Mouse (Mus musculus): Measurements from ENCODE around the gene Cox4i1. TPM values are rescaled to one million over a fixed set of nuclear protein-coding genes. Genes with fewer than 3 reads are reported as not detected.

Cox4i1 gene
- 1,000 to 10,000 TPM; 1,217 to 1,292 TPM for polyA plus RNA-seq (2017; shearing (Covaris generic))

DNA sequence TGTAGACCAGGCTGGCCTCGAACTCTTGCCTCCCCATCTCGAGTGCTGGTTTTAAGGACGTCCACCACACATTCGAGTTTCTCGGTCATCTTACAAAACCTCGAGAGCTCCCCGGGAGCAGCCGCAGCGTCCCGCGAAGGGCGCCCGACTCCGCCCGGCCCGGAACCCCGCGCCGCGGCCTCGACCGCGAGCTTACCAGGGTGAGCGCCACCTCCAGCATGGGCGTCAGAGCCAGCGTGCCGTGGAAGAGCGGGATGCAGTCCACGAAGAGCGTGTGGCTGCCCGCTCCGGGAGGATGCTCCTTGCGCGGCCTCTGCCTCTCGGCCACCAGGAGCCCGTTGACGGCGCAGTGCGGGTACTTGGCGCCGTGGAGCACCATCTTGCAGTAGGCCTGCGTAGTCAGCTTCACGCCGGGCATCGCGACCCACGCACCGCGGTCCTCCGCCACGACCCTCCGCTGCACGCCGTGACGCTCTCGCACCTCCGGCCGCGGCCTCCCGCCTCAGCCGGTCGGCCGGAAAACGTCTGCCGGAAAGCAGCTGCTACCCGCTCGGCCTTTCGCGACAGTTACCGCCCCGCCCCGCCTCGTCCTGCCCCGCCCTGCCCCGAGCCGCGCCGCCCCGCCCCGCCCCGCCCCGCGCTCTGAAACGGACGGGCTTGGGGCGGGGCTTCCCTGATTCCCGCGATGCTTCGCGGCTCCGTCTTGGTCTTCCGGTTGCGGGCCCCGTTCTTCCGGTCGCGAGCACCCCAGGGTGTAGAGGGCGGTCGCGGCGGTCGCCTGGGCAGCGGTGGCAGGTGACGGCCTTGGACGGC, at the start of gene Cox4i1, which contains the start of gene Gm27021:
Cox4i1 (plus strand) TSS at position 662 of the 813 bp plus-strand sequence.
Gm27021 (minus strand) TSS at position 519 of the 813 bp plus-strand sequence.
- peak; percentile 88 for ATAC-seq

DNA sequence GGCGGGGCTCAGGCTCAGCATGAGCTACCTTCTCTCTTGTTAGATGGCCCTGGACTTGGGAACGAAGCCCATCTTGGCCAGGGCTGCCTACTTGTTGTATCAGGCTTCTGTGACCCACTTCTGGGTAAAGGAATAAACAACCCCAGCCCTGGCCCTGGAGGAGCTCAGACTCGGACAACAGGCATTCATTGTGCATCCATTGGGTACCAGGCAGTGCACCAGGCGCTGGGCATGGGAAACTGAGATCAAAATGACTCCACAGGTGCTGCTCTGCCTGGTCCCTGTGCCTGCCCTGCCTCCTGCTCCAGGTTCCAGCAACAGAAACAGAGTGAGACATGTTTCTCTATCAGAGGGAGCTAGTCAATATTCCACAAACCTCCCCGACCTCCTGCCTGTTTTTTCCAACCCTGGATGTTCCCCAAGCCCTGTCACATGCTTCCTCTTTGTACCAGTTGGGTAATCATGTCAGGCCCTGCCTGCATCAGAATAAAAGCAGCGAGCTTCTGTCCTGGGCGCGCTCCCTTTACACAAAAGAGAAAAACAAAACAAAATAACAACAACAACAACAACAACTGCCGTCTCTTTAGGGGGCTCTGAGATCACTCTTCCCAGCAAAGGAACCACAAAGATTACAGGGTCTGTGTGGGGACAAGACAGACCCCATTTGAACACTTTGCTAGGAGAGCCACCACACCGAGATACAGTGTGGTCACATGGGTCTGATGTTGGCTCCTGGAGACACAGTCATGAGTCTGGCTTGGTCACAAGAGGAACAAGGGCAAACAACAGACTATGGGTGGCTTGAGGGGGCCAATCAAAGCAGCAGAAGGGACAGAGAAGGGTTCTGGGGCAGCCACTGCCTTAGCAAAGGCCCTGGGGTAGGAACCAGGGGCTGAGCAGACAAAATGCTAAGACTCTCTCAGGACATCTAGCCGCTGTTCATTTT, 48.5 kb upstream of the Cox4i1 start:
- no peak for ATAC-seq

- ATAC-seq = no peak
Measured at GRCm38 (mm10) chr8:120620441-120620840, 47.6 kb upstream of the Cox4i1 start.

DNA sequence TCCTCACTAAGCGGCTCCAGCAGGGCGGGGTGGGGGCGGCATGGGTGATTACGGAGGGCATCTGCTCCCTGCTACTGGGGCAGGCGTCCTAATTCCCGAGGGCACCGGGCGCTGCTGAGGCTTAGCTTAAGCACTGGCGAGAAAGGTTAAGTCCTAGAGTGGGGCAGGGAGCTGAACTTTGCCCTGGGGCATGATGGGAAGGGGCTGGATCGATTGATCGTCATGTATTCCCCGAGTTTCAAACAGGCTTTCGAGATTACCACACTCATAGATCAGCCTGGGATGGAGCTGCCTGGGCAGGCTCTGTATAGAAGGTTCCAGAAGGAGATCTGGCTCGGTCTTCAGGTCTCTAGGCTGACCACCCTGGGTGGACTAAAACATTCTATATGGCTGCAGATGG, 45.9 kb upstream of the Cox4i1 start:
- ATAC-seq = no peak

- ATAC-seq = no peak
Measured at GRCm38 (mm10) chr8:120623608-120624007, 44.4 kb upstream of the Cox4i1 start.

- ATAC-seq = no peak
Measured at GRCm38 (mm10) chr8:120626461-120626860, 41.6 kb upstream of the Cox4i1 start.

GRCm38 (mm10) chr8:120627298-120627697, 40.7 kb upstream of the Cox4i1 start:
- ATAC-seq = no peak

DNA sequence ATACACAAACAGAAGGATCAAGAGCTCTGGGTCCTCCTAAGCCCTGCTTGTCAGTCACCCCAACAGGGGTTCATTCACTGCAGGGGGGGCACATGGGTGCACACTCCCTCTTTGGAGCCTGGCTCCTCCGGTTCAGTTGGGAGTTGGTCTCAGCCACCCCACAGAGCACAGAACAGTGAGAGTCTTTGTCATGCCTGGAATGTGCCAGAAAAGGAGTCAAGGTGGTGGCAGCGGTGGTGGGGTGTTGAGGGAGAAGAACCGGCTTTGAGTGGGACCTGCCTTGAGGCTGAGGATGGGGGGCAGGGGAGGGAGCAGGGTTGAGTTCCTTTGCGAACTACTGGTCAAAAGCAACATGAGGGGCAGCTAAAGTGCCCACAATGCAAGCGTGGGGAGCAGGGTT, 38.0 kb upstream of the Cox4i1 start:
- ATAC-seq = no peak

GRCm38 (mm10) chr8:120630848-120631247, 37.2 kb upstream of the Cox4i1 start:
- ATAC-seq = no peak

DNA sequence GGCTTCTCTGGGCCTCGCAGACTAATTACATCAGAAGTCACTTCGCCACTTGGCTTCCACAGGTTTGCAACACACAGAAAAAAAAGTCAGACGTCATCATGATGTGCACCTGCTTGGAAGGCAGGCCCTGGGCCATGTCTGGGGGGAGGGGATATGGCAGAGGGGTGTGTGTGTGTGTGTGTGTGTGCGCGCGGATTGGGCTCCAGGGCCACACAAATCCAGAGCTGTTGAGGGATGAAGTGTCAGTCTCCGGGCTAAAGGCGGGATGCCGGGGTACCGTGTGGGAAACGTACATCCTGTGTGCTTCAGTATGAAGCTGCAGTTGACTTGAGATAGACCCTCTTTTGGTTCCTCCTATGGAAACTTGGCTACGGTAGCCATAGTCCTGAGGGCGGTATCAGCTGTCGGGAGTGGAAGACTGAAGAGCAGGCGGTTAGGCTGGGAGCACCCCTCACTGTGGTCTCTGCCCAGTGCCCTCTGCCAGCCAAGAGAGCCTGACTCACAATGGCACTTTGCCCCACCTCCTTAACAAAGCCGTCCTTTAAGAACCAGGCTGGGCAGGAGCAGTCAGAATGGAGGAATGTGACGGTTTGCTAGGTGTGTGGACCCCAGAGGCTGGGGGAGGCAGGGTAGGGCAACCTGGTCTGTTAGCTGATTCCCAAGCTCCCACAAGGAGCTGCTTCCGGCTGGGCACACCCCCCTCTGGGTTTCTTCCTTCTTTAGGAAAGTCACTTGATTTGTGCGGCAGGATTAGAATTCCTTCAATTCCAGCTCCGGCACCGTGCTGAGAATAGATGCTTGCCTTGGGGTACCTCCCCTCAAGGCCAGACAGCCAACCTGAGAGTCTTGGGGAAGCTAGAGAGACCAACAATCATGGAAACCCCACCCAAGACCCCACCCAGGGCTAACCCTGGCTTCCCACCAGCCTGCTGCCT, 36.3 kb upstream of the Cox4i1 start:
- ATAC-seq = no peak

GRCm38 (mm10) chr8:120632969-120633664, 34.9 kb upstream of the Cox4i1 start:
- ATAC-seq = no peak

GRCm38 (mm10) chr8:120633665-120634271, 34.3 kb upstream of the Cox4i1 start:
- no peak for ATAC-seq

DNA sequence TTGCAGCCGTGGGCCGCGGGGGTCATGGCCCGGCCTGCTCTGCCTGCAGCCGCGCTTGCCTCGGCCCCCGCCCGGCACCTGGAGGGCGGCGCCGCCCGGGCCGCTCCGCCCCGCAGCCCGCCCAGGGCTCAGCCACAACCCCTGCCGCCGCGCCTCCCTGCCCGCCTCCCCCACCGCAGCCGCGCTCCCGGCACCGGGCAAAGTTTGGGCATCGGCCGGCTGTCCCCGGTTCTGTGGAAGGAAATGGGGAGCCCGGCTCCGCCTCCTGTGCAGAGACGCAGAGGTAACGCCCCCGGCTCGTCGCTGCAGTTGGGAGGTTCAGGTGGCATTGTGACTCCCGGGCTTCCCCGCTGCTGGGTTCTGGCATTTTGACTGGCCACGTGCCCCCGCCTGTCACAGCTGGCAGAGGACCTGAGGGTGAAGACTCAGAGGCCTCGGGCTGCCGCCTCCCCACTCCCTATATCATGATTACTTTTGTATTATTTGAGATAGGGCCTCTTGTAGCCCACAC, 33.6 kb upstream of the Cox4i1 start:
- peak; percentile 78 for ATAC-seq

DNA sequence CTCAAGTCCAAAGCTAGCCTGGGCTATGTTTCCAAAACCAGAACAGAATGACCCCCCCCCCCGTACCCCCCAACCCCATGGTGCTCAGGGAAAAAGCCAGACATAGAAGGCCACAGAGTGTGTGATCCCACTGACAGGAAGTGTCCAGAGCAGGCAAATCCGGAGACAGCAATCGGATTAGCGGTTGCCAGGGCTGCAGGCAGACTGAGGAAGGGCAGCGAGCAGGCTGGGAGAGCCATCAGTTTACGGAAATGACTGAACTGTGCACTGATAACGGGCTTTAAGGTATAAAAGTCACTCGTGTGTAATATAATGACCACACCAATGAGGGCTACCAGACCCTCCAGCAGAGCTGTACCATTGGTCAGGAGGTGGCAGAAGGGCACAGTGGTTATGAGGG, 26.8 kb upstream of the Cox4i1 start:
- ATAC-seq = no peak

DNA sequence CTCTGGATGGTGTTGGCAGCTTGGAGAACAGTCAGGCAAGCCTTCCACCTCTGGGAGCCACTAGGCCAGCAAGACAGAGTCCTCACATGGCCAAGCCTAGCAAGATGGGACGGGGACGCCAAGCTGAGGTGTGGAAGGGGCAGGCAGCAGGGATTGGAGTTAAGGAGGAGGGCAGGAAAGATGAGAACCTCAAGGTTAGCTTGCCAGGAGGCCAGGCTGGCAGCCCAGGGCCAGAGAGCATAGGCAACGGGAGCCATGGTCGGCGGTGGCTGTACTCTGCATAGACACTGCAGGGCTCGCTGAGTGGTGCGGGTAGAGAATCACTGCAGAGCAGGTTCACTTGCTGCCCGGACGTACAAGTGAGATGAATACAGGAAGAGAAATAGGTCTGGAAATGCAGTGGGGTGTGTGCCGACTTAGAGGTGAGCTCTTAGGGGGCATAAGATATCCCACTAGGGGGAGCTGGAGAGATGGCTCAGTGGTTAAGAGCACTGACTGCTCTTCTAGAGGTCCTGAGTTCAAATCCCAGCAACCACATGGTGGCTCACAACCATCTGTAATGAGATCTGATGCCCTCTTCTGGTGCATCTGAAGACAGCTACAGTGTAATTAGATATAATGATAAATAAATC, 25.9 kb upstream of the Cox4i1 start:
- no peak for ATAC-seq

DNA sequence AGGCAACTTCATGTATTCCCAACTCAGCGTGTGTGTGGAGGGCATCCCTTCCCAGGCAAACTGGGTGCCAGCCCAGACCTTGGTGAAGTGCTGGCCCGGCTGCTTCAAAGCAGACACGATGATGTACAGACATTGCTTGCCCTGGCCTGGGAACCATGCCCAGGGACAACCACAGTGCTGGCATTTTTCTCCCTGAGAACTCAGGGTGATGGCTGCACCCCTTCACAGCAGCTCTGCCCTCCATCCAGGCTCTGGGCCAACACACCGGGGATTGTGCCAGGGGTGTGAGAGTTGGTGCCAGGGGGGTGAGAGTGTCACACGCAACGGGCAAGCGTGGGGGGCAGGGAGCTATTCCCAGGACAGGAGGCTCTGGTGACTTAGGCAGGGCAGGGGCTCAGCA, 23.4 kb upstream of the Cox4i1 start:
- no peak for ATAC-seq

- no peak for ATAC-seq
Measured at GRCm38 (mm10) chr8:120647532-120647931, 20.5 kb upstream of the Cox4i1 start, which contains the start of gene 1190005I06Rik. Gene 1190005I06Rik, minus strand, starts transcription at chr8:120647632.

DNA sequence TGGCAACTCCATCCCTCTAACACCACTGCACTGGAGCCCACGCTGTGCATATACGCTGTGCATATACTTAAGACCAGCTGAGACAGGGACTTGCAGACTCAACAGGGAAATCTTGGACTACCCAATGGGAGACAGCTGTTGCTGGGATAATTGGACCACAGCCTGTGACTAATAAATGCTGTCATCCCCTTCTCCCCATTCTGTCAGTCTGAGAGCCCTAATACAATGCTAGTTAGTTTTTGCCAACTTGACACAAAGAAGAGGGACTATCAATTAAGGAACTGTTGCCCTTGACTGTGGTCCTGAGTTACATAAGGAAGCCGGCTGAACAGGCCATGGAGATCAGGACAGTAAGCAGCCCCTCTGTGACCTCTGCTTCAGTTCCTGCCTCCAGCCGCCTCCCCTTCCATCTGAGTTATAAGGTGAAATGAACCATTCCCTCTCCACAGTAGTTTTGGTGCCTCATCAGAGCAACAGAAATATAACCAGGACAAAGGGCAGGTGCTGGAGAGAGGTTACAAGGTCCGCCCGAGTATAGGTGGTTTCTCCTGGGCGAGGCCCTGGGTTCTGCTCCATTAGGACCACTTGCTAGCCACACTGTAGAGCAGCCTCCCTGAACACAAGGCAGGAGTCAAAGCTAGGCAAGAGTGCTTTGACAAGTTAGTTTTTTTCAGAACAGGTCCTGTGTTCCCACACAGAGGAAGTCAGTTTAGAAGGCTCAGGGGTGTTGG, 11.5 kb upstream of the Cox4i1 start:
- no peak for ATAC-seq

DNA sequence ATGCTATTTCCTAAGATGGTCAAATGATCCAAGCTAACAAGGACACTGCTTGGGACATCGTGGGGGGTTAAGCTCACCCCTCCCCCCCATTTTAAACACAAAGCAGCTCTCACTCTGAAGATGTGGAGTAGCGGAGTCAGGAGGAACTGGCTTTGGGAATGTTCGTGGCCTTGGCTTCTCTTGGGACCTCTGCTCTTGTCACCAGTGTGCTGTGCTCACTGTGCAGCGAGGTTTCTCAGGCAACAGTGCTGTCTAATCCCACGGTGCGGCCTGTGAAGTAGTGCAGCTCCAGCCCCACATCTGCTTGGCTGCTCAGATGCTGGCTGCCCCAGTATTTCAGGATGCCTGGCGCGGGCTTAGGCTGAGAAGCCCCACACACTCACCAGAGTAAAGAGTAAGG, 10.6 kb upstream of the Cox4i1 start:
- no peak for ATAC-seq

DNA sequence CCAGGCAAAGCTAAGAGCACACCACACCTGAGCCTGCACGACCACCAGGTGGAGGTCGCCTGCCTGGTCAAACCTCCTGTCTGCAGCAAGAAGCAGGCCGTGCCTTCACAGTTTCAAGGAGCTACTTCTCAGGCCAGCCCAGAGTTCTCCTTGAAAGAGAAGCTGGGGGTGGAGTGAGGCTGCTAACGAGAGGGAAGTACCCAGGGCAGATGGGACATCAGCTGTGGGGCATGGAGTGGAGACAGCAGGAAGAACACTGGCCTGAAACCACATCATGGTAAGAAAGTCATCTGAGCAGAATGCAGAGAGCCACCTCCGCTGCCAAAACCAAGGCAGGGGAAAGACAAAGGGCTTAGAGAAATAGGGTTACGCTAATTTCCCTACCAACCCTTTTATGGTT, 3.5 kb upstream of the Cox4i1 start:
- ATAC-seq = no peak

Measured in activated CD4-positive, CD25-positive, alpha-beta regulatory T cell, adult 4 months (primary cell).